Mouse (Mus musculus): ENCODE measurements around the gene Cdcp2.
A peak's percentile ranks its signal among the peaks of the same experiment; 100 is the strongest.
"Not testable (repeated sequence)": the region's sequence is repeated elsewhere in the genome, so short reads cannot be mapped to it uniquely, and the experiment has no call there.

Cdcp2 gene

DNA sequence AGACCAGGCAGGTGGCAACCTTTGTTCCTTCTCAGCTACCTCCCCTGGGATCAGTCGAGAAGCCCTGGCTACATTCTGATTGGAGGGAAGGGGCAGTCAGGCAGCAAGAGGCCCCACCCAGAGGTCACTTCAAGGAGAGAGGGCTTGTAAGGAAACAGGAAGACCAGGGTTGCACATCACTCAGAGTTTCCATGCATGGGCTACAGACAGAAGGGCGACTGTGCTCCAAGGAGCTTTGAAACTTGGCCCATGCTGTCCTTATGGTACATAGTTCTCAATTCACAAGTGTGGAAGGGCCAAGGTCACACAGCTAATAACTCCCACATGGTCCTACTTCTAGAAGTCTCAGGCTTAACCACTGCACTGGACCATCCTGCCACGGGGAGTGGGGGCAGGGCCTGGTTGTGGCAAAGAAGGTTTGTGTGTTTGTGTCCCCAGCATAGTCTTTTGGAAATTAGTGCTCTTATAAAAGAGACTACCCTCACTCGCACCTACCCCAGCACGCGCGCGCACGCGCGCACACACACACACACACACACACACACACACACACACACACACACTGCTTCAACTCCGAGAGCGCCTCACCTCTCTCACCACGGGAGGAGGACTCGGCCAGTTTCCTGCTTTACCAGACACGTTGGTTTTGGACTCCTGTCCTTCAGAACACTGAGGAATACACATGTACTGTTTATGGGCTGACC is 2.1 kb upstream of the Cdcp2 start:
- DNase-seq, result no peak

DNA sequence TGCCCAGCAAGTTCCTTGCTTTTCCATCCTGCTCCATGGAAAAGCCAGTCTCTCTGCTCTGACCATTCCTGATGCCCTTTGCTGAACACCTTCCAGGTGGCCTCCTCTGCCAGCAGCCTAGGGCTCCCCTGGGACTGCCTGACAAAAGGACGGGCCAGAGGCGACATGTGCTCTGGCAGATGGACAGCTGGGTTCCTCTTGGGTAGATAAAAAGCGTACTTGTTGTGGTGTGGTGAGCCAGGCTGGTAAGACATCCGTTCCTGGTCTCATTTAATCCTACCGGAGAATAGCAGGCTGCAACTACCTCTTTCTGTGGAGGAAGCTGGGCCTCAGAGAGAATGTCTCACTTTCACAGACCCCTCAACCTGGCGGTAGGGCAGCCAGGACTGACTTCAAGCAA is 648 bp upstream of the Cdcp2 start:
- no peak for DNase-seq

DNA sequence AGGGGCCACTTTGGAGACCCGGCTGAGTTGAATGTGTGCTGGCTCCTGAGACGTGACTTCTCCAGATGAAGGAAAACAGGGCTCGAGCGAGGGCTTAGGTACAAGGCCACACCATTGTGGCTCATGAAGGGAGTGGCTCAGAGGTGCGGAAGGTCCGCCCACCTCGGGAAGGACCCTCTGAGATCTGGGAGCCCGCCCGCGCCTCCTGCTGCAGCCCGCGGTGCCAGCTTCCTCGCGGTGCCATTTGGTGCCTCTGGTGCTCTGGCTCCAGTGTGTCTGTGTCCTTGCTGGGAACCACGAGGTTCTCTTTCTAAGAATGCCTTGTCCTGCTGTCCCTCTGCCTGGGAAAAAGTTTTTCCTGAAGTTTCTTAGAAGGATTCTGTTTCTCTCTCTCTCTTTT is 1.2 kb downstream of the Cdcp2 start:
- DNase-seq, result no peak

DNA sequence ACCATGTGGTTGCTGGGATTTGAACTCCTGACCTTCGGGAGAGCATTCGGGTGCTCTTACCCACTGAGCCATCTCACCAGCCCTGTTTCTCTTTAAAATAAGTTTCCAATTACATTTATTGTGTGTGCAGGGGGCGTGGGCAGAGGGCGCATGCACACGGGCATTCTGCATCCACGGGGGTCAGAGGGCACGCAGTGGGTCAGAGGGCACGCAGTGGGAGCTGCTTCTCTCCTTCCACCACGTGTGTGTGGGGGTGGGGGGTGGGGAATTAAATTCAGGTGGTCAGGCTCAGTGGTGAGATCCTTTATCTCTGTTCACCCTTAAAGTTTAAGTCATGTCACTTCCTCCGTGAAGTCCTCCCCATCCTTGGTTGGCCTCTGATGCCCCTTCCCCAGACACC is 1.7 kb downstream of the Cdcp2 start:
- no peak for DNase-seq

DNA sequence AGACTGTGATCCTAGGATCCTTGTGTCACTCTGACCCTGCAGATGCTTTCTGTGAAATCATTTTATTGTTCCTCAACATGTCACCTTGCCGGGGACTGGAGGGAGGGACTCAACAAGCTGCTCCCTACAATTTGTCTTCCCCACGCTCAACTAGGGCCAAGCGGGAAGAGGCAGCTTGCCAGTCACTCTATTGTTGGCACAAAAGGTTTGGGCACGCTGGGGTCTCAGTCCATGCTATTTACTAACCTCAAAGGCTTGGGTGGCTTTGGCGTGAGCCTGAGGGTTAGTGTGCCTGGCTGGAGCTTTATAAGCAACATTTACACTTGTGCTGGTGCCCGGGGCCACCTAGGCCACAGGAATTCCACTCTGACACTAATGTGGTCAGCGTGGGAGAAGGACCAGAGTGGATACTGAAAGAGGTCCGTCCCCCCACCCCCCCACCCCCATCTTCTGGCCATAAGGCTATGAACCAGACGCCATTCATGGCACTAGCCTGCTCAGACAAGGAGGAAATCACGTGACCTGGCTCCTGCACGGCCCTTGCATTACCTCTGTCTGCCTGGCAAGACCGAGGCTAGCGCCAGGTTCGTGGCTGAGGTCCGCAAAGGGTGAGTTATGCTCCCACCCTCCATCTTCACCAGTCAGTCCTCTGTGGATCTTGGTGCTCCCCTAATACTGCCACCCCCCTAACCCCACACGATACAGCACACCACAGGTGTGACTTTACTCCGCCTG is 2.3 kb downstream of the Cdcp2 start:
- DNase-seq, result no peak

DNA sequence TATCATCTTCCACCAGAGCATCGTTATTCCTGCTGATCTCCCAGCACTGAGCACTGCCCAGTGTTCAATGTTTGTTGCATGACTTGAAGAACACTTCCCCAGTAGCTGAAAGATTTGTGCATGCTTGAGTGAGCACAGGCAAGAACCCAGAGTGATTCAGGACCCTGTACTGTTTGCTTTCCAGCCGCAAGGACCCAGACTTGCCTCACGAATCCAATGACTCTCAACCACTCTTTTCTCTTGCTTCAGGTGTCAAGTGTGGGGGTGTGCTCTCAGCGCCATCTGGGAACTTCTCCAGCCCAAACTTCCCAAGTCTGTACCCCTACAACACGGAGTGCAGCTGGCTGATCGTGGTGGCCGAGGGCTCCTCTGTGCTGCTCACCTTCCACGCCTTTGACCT is 5.5 kb downstream of the Cdcp2 start:
- no peak for DNase-seq

DNA sequence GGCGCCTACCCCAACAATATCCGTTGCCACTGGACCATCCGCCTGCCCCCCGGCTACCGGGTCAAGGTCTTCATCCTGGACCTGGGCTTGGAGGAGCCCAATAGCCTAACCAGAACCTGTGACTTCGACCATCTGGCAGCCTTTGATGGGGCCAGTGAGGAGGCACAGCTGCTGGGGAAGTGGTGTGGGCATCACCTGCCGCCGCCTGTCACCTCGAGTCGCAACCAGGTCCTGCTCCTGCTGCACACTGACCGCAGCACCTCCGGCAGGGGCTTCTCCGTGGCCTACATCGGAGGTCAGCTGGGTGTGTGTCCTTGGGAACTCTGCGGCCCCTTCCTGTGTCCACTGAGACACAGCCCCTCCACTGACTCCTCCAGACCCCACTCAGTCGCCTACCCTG is 10.1 kb downstream of the Cdcp2 start:
- DNase-seq, result no peak

DNA sequence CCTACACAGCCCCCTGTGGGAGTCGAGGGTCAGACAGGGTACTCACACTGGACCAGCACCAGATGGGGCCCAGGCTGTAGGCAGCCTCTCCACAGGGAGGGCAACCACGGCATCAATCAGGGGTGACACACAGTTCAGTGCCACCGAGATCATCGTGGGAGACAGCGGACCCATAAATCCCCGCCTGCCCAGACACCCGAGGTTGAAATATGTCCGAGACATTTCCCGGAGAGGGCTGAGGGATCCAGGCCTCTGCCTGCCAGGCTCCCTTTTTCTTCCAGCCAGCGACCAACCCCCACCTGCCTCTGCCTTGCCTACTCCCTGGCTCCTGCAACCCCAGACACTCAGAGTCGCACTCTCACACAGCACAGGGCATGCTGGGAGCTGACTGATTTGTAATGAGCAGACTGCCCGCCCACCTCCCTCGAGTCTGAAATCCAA is 11.6 kb downstream of the Cdcp2 start:
- no peak for DNase-seq

DNA sequence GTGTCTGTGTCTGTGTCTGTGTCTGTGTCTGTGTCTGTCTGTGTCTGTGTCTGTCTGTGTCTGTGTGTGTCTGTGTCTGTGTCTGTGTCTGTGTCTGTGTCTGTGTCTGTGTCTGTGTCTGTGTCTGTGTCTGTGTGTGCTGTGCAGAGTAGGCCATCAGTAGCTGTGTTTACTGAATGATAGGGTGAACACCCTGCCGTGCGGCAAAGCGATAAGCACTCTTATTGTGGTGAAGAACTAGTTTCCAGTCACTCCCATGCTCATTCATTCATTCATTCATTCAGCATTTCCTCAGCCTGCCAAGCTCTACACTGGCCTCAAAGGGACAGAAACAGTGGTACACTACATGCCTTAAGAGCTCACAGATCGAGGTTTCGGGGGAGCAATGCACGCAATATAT is 12.5 kb downstream of the Cdcp2 start:
- DNase-seq, result not testable (repeated sequence)

DNA sequence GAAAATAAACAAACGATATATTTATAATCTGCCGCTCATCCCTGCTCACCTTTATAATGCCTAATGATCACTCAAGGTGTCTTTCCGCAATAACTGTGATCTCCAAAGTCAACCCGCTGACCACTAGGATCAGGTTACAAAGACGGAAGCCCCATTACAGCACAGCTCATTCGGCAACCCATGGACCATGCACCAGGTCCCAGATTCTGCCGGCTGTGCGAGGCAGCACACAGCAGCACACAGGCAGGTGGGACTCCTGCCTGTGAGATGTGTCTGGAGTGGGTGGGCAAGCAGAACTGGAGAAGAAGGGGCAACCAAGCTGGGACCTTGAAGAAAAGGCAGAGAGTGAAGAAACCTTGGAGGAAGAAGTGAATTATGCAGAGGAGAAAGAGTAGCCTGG is 17.6 kb downstream of the Cdcp2 start:
- no peak for DNase-seq

DNA sequence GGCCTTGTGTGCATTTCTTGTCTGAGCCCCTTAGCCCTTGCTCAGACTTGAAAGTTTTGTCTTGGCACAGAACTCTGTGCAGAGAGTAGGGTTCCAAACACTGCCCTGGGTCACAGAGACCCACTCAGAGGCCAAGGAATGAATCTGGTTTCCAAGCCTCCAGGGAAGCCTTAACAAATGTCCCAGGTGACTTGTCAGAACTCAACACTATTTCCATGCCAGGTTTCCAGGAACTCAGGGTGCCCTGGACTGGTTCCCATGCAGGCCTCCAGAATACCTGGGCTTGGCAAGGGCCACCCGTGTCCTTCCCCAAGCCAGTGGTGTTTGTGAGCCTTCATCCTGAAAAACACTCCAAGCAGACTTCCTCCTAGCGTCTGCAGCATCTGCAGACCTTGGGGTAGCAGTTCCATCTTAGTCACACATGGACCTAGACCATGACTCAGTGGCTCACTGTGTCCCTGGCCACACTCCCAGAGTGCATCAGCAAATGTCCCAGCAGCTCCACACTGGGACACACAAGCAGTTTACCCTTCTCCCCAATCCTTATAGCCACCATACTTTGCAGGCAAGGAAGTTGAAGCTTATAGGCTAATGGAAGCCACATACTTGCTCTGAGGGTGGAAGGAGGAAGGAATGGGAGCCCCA is 21.2 kb downstream of the Cdcp2 start:
- DNase-seq, result no peak

DNA sequence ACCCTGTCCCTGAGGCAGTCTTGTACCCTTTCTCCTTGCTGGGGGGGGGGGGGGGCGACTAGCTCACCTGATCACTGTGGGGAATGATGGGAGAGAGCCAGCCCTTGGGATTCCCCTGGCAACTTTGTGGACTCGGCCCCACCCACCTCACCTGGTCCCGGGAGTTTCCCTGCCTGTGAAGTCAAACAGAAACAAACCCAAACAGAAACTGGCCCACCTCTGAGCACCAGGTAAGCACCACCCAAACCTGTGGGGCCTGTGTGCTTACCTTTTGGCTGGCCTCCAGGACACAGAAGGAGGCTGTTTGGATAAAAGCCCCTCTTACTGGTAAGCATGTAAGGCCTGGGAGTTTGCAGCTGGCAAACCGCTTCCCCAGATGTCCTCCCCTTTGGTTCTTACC is 22.4 kb downstream of the Cdcp2 start:
- no peak for DNase-seq

DNA sequence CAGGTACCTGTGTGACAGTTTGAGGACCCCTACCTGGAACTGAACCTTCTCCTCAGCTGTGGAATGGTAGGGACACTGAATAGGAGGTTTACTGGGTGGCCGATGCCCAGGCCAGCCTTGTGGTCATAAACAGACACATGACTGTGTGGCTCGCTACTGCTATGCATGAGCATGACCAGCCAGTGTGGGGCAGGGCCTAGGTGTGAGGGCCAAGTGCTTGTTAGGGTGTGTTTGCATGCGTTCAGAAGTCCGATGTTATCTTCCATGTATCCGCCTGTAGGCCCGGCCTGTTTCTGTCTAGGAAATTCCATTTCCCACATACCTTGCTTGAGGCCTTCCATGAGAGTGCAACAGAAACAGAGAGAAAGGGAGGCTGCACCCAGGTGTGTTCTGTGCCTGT is 24.0 kb downstream of the Cdcp2 start:
- no peak for DNase-seq

DNA sequence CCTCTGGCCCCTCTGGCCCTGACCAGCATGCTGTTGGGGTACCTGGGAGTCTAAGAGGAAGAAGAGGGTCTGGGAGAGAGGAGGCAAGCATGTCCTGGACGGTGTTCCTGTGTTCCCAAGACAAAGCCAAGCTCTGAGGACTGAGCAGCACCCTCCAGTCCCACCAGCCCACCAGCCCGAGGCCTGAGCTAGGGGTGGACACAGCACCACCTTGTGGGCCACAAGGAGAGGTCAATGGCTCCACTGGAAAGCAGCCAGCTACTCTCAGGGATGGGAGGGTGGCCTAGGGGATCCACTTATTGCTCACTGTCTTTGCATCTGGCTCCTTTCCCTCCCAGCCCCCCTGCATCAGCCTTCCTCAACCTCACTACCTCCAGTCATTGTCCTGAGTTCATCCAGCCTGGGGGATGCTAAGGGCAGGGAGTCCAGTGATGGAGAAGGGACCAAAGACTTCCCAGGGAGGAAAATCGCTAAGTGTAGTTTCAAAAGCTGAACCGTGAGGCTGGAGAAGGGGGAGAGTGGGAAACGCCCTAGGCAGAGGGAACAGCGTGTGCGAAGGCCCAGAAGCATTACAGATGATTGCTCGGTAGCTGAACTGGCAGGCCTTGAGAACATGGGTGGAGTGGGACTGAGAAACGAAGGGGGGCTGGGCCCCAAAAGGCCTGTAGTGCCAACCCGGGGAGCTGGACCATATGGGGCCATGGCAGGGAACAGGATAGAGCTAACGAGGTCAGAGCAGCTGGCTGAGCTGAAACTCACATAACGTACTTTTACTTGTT is 24.7 kb downstream of the Cdcp2 start:
- no peak for DNase-seq

DNA sequence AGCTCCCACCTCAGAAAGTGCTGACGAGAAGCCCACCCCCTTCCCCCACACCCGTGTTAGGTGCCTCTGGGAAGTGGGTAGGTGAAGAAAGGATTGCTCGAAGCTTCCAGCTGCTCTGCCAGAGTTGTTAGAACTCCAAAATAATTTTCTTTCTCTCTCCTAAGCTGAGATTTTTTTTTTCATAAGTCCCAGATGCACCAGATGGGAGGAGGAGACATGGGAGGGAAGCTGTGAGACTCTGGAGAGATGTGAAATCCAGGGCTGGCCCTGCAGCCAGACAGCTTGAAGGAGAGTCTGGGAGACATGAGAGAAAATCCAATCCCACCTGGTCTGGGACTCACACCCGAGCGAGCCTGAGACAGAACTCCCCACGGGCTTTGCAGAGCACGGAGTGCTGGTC is 27.7 kb downstream of the Cdcp2 start:
- DNase-seq, result no peak

DNA sequence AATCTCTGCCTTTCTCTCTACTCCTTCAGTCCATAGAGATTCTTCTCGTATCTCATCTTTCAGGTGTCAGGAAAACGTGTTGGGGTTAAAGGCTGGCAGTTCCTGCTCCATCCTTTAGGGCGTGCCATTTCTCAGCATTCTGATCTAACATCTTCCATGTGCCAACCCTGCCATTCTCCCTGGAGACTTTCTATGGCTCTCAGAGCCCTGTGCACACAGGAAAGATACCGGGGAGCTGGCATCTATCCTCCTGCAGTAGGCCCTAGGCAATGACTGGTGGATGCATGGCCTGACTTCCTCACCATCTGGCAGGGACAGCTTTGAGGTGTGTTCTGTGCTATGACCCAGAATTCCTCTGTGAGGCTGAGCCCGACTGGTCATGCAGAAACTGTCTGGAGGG is 28.4 kb downstream of the Cdcp2 start:
- no peak for DNase-seq

DNA sequence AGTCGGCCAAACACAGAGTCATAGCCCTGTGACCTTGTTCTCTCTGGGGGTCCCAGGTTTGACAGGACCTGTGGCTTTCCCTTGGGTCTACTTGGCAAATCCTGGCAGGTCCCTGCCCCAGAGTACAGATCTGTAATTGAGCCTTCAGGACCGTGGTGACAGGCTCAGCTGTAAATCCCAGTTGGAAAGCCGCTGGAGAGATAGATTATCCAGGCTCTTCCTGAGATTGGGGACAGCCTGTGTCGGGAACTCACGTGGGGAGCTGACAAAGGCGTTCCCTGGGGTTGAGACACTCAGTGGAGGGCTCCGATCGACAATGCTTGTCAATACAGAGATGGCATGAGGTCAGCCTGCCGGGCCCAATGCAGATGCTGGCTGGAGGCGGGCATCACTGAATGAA is 29.7 kb downstream of the Cdcp2 start:
- no peak for DNase-seq

DNA sequence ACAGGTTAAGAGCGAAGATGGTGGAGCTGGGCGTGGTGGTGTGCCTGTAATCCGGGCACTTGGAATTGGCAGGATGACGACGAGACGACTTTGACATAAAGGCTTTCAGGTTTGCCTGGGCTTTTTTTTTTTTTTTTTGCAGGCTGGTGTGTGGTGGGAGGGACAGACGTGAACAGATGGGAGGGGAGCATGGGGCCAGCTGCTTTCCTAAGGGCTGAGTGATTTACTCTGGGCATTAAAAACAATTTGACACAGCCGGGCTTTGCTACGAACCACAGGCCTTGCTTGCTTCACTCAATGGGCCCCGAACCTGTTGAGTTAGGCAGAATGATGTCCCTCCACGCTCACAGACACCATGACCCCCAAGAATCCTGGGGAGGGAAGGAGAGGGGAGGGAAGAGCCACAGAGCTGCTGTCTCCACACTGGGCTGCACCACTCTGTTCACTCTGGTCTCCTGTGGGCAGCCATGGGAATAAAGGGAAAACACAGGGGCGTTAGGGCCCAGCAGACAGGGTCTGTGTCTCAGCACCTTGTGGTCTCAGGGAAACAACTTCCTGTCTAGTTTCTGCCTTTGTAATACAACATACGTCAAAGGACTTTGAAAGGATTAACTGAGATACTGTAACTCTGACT is 30.3 kb downstream of the Cdcp2 start:
- DNase-seq, result no peak

DNA sequence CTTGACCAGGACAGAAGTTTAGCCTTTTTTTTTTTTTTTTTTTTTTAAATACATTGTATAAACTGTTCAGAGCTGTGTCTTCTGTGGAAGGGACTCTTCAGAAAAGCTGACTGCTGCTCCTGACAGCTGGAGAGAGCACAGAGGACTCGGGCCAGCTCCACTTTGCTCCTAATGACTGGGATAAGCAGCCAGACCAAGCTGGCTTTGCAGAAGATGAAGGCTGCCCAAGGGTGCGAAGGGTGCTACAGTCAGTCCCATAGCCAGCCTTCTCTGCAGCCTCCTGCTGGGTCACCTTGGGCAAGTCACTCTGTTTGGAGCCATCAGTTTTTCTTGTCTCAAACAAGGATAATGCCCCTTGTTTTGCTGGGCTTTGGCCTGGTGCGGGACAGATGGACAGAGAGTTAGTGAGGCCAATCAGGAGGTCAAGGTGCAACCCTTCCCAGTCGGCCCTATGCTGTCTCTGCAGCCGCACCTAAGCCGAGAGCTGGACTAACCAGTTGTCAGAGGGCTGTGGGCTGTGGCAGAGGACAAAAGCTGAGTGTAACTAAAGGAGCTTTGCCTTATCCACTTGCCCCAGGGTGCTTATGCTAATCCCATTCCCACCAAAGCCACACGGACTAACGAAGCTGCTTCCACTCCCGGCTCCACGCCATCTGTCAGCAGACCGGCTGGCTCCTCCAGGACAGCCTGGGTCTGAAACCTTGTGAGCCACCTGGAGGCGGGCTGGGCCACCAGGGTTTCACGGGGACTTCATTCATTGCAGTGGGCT is 31.4 kb downstream of the Cdcp2 start:
- no peak for DNase-seq

DNA sequence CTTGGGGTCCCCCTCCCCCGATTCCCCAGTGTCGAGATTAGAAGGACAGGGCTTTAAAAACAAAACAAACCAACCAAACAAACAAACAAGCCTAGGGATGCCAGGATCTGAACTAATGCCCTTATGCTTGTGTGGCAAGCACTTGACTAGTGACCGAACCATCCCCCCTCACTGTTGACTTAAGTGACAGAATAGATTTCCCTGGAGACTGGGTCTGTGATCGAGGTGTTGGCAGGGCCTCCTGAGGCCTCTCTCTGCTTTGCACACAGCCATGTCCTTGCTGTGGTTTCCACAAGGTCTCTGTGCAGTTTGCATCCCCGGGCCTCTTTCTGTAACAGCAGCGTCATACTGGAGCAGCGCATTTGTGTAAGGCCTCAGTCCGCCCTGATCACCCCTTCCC is 32.7 kb downstream of the Cdcp2 start:
- no peak for DNase-seq

DNA sequence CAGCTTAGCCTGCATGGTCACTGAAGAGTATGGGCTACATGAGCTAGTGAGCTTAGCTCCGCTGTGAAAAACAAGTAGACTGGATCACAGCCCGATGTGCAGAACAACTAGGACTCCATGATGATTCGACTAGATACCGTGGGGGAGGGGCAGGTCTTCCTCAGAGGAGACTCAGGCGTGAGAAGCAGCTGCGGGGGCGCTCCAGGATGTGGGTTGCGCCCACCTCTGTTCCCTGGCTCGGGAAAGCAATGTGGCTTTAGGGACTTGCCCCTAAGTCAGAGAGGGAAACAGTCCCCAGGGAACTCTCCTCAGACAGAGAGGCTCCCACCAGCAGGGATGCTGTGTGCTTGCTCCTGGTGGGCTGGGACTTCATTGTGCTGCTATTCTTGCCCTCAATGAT is 33.8 kb downstream of the Cdcp2 start:
- DNase-seq, result peak; percentile 55

DNA sequence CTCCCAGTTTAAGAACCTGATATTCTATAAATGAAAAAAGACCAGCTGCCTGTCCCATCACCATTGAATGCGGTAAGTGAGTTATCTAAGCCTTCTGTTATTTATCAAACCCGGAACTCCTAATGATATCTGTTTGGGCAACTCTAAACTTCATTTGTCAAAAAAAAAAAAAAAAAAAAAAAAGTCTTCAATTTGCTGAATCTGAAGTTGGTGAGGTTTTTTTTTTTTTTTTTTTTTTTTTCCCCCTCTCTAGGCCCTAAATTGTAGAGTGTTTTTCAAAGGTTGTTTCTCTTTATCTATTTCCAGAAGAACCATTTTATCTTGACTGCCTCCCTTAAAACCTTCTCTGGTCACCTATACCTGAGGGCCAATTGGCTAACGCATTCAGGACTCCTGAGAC is 38.2 kb downstream of the Cdcp2 start:
- no peak for DNase-seq

Measured in right cerebral cortex, postnatal 14 days (tissue).